Mouse (Mus musculus) T-cell, adult 66 days (primary cell): ENCODE results near the gene Nebl. TPM values are rescaled to one million over a fixed set of nuclear protein-coding genes. Genes with fewer than 3 reads are reported as not detected.

Experiments
- total RNA-seq, 2 experiments: library from RNA; stranded (reverse); gene quantifications; 3 replicates in 1 of 2; 4 replicates in 1 of 2; pipeline ENCODE4 v1.2.4; 2023

Nebl gene
- 10 to 100 TPM; 19.3 to 19.9 TPM for total RNA-seq

GRCm38 (mm10) chr2:17730957-17731830, at the start of gene Nebl:
TSS of gene Nebl (minus strand) at chr2:17731464.

